Mouse (Mus musculus) cerebellum, postnatal 4 days (tissue): ENCODE data around the gene Cenpk.
"Not testable (repeated sequence)": the region's sequence is repeated elsewhere in the genome, so short reads cannot be mapped to it uniquely, and the experiment has no call there.

Experiments used
- DNase-seq, 2 experiments: peaks; one replicate each; pipeline ENCODE4 v3.0.0; 2022; ENCODE audit warnings: low spot score in 2 of 2, mixed read lengths in 1 of 2

The Cenpk gene

DNA sequence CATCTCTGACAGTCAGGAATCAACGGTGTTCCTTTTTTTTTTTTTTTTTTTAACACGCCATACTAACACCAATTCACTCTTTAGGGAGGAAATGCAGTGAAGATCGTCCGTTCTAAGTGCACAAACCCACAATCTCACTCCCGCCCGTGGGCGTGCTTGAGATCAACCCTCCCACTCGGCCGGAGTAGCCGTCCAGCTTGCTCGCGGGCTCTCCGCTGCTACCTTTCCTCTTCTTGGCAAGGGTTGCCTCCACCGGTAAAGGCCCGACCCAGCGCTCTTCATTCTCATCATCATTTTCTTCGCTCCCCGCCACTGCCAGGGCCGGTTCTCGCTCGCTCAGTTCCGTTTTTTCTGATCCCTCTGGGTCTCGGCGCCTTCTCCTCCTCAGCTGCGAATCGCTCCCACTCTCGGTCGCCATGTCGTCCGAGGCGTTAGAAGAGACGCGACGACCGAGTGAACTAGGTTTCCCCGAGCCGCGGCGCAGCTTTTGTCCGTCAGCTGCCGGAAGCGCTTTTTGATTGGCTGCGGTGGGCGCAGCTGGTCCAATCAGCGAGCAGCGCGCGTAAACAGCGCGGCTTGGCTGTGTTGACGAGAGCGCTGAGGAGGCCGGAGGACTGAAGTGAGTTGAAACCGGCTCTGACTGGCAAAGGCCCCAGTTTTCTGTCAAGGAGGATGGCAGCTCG lies at the start of gene Cenpk, which contains the start of gene Ppwd1:
Gene Cenpk (plus strand): TSS at position 228 of the 683 bp plus-strand sequence.
Gene Ppwd1 (minus strand): TSS at position 460 of the 683 bp plus-strand sequence.
- DNase-seq, result peak; percentile 96 to 98

DNA sequence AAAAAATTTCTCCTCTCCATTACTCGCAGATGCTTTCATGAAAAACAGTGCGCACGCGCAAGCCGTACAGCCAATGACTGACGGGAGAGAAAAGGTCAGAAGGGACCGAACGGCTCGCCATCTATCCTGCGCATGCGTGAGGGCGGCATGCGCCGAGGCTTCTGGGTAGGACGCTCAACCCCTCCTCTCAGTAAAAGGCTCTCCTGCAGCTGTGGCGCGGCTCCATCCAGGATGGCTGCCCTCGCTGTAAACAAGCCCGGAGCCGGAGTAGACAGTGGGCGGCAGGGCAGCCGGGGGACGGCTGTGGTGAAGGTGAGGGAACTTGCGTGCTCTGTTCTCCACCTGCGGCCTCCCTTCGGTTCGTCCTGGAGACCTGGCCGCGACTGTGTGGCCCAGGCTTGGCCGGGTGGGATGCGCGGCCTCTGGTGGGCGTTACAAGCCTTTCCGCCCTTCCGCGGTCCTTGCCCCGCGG lies 49.7 kb upstream of the Cenpk start, which contains the start of gene Trim23:
Gene Trim23 (plus strand): TSS at position 148 of the 472 bp plus-strand sequence.
- DNase-seq, result peak; percentile 92 to 95

DNA sequence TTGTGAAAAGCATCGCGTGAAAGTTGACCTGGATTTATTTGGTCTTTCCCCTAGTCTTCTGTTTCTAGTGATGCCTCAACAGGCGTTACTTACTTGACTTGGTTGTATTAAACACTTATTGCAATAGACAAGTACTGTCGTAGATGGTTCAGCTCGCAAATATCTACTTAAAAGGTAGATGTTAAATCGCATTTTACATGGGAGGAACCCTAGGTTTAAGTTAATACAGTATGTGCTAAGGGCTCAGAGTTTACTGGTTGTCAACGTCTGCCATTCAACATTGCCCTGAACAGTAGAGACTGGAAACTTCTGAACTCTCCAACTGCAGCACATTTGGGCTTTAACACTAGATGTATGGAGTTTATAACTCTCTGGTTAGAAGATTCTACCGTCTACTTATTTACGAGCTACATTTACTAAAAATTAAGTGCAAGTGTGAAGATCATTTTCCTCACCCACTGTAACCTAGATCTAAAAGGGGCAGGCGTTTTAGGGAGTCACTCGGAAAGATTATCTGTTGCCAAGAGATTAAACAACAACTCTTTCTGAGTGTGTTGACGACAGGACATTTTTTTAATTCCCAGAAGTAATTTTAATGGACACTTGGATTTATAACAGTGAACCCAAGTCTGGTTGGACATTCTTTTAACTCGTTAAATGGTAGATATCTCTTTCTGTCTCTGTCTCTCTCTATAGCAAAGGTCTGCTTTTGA lies 49.1 kb upstream of the Cenpk start:
- DNase-seq, result no peak

DNA sequence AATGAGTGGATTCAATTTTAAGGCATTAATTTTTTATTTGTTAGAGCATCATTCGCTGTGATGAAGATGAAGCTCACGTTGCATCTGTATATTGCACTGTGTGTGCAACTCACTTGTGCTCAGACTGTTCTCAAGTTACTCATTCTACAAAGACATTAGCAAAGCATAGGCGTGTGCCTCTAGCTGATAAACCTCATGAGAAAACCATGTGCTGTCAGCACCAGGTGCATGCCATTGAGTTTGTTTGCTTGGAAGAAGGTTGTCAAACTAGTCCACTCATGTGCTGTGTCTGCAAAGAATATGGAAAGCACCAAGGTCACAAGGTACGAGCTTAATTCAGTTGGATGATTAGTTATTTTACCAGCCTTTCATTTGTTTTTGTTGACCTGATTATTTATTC lies 41.1 kb upstream of the Cenpk start:
- DNase-seq, result no peak

DNA sequence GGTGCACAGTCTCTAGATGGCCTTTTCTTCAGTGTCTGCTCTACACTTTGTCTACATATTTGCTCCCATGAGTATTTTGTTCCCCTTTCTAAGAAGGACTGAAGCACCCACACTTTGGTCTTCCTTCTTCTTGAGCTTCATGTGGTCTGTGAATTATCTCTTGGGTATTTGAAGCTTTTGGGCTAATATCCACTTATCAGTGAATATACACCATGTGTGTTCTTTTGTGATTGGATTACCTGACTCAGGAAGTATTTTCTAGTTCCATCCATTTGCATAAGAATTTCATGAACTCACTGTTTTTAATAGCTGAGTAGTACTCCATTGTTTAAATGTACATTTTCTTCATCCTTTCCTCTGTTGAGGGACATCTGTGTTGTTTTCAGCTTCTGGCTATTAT lies 32.5 kb upstream of the Cenpk start:
- DNase-seq, result not testable (repeated sequence)

DNA sequence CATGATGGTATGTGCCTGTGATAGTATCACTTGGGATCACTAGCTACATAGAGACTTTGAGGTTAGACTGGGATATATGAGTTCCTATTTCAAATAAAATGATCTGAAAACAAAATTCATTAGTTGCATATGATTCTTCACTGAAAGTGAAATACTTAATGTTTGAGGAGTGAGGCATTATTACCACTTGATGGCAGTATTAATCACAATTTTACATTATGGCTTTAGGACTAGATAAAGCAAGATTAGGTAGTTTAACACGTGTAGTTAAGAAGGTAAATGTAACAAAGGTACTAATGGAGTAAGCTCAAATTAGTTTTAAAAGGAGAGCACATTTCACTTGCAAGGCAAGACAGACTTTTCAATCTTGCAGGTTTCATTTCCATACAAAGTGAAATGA lies 24.1 kb upstream of the Cenpk start:
- no peak for DNase-seq

DNA sequence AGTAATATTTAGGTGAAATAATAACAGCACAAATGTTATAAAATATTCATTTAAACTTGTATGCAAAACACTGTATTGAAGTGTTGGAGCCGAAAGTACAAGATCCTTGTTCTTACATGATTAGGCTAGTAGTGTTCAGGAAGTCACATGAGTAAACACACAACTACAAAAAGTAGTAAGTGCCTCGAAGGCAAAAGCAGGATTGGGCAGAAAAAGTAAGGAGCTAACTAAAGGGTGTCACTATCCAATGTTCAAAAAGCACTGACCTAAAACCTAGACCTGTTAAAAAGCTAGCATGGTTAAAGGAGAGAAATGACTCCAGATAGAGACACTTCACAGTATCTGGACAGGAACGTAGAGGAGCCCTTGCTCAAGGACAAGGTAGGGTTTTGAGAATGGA lies 933 bp upstream of the Cenpk start:
- no peak for DNase-seq

DNA sequence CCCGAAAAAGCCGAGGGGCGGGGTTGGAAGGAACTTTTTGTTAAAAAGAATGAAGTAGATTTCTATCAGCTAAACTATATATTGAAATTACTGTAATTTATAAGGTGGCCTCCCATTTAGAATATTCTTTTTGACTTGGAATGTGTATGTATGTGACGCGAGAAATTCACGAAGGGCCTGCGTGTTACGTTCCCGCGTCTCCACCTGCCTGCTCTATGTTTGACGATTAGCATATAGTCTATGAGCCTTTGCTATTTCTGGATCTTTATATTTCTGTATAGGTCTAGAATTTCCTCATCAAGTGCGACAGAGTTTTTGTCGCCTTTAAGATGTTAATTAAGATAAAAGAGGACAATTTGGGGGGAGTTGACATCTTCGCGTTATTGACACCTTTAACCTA lies 770 bp downstream of the Cenpk start:
- DNase-seq, result no peak

DNA sequence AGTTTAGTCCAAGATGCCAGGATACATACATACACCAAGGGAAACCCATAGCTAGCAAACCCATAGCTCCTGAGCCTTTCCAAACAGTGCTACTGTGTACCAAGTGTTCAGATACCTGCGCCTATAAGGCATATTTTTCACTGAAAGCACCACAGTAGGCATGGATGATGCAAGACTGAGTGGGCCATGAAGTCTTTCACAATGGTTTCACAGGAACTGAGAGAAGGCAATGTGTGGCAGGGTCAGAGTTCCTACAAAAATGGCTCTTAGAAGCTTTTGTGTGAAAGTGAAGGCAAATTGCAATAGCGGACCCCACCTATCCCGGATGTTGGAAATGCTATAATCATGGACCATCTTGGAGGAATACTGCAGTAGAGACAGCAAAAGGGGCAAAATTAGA lies 30.6 kb downstream of the Cenpk start:
- no peak for DNase-seq

DNA sequence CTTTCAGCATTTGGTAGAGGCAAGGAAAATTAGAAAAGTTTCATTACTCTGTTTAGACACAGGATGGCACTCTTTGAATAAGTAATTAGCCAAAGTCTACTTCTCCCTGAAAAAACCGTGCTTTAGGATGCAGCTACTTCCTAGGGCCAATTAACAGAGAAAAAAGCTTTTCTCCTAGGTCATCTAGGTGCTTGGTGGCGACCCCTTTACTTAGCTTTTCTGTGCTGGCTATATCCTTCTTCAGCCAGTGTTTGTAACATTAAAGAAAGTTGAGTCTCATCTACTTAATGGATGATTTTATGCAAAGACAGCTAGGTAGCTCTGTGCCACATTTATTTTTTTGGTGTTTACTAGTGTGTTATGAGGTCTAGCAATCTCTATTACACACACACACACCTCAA lies 56.6 kb downstream of the Cenpk start:
- DNase-seq, result no peak

DNA sequence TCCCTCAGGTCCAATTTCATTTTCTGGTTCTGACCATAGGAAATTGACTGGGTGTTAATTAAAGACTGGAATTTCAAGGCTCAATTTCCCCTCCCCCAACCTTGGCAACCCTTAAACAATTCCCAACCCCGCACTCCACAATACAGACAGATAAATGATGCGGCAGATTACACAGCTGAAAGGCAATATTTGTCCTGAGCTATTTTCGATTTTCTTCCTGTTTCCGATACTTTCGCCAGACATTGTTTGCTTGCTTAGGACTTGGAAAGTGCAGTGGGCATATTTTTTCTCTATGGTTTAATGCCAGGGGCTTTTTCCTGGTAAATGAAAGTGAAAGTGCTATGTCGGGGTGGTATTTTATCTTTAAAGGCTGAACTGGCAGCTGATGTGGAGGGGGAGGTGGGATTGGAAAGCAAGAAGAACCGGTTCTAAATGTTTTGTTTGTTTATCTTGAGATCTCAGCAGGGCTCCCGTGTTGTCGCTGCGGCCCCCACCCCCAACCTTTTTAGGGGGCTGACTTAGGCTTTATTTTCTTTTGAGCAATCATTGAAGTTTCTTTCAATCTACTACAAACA lies 57.4 kb downstream of the Cenpk start:
- DNase-seq, result no peak

DNA sequence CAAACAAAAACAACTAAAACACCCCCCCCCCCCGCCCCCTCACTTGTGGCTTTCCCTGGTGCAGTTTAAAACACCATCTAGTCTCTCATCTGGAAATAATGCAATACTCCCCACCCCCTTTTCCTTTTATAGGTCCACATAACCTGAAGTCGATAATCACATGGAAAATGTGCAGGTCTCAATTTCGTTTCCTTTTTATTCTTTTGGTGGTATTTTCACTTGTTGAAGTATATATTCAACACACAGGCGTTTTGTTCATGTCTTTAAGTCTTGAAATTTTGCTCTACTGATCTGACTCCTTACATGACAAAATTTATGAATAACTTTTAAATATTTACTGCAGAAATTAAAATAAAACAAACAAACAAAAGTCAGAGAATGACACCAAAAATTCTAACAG lies 57.9 kb downstream of the Cenpk start:
- DNase-seq, result no peak

DNA sequence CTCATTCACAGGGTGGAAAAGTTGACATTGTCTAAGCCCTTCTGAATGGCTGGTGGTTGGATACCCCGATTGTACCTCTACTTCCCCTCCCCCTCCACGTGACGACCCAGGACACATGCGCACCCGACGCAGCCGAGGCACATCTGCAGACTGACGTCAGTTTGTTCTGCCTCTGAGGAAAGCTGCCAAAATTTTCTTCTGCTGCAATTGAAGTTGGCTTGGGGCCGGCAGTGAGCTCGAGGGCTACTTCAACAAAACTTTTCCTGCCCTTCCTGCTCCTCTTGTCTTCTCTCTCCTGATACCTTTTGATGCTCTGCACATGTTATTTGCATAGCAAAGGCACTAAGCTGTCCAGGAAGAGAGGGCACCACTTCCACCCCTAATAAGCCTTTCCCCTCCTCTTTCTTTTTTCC lies 58.5 kb downstream of the Cenpk start:
- DNase-seq, result peak; percentile 60 to 82

DNA sequence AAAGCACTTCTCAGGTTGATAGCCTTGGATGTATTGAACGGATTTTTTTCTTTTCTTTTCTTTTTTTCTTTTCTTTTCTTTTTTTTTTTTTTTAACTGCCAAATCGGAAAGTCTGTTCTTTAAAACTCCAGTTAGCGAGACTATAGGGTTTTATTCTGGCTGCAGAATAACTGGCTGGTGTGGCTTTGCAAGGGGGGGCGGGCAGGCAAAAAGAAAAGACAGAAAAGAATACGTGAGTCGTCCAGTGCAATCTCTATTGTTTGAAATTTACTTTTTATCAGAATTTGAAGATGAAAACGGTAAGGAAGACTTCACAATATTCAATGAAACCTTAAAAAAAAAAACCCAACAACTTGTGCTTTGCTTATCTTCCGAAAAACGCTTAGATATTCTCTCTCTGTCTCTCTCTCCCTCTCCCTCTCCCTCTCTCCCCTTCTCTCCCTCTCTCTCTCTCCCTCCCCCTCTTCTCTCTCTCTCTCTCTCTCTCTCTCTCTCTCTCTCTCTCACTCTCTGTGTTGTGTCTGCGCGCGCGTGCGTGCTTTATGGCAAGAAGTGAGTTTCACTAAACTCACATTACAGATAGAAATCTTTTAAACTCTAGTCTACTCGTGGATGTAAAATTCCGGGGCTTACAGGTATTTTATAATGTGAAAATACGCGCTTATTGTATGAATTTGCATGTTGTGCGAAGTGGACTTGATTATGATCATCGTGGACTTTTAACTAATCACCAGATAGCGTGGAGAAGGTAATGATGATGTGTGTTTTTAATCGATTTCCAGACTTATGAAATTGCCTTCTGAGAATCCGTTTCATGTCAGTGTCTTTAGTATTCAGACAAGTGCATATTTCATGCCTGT lies 59.2 kb downstream of the Cenpk start, which contains the start of gene Adamts6:
Gene Adamts6 (plus strand): TSS at position 470 of the 860 bp plus-strand sequence.
- DNase-seq, result no peak

DNA sequence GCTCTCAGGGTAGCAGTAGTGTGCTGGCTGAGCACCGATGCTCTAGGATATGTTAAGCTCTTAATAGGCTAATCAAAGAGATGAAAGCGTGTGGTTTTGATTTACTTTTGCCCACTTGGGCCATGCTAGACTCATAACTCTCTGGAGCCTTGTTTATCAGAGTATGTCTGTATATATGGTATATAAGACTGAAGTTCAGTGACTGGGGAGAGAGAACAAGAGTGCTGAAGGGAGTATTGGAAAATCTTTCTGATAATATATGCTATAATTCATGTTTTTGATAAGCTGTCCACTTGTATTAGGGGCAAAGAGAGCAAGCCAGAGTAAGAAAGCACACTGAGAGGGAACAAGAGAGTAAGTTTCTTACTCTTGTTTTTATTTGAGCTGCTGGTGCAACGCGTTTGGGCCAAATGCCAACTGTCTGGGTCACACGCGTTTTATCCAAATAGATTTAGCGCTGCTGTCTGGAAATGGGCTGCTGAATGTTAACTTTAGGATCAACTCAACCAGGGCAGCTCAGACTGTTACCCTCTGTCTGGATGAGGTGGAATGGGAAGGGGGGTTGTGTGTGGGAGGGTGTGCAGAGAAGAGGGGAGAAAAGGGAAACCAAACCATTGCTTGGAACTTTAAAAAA lies 59.9 kb downstream of the Cenpk start:
- DNase-seq, result peak in 1 of 2 experiments; percentile 51

DNA sequence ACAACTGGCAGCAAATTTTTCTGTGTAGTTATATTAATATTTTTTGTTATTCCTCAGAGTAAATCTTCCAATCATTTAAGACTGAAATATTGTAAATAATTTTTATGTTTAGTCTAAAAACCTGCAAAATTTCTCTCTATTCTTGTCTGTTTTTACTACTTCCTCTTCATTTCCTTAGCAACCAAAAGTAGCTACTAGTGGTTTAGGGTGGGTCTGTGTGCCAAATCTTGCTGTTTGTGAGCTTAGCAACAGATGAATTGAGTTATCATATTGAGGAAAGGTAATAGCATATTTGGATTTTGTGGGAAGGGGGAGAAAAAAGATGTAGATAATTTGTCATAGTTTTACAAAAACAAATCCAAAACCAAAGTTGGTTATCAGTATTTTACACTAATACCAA lies 60.8 kb downstream of the Cenpk start:
- DNase-seq, result no peak

DNA sequence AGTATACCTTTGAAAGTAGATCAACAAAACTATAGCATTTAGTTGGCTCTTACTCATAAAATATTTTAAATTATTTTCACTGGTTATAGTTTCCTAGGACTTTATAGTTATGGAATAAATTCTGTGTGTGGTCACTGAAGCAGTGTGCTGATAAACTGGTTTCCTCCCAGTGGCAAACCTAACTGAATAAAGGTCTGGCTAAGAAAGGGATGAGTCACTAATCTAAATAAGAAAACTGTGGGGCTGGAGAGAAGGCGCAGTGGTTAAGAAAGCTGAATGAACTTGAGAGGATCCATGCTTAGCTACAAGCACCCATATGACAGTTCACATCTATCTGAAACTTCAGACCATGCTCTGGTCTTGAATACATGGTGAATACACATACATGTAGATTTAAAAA lies 67.1 kb downstream of the Cenpk start:
- no peak for DNase-seq
